Mouse (Mus musculus) macrophage (primary cell): Measurements from ENCODE around the gene Serpinb6c. TPM values are rescaled to one million over a fixed set of nuclear protein-coding genes. Genes with fewer than 3 reads are reported as not detected.
"Not testable (repeated sequence)": the region's sequence is repeated elsewhere in the genome, so short reads cannot be mapped to it uniquely, and the experiment has no call there.

Experiments used
- H3K27ac ChIP-seq: fragments of 350-480 bp; formaldehyde crosslinking; 2 replicates; pipeline ENCODE4 v1.9.0; 2021
- H3K36me3 ChIP-seq: fragments of 350-480 bp; formaldehyde crosslinking; 2 replicates; pipeline ENCODE4 v1.9.0; 2021; ENCODE audit errors: inconsistent target
- H3K4me3 ChIP-seq: fragments of 350-480 bp; formaldehyde crosslinking; 2 replicates; pipeline ENCODE4 v1.9.0; 2021; ENCODE audit errors: inconsistent target
- H3K79me2 ChIP-seq: fragments of 350-480 bp; formaldehyde crosslinking; 2 replicates; pipeline ENCODE4 v1.9.0; 2021; ENCODE audit errors: inconsistent target
- WGBS: methylation state at CpG from one replicate; pipeline ENCODE4 v1.1.7; 2026; ENCODE audit warnings: inconsistent platforms; ENCODE audit not compliant: missing documents; 5-methylcytosine and 5-hydroxymethylcytosine counted together
- polyA plus RNA-seq: library from polyadenylated mRNA; stranded (reverse); fragments of 250-400 nt; gene quantifications from 3 replicates; pipeline ENCODE4 v1.2.4, GENCODE M21; 2018; ENCODE audit warnings: inconsistent platforms
- total RNA-seq, 78 experiments: library from RNA; depleted of rRNA; stranded (reverse); fragments of 250-400 nt; gene quantifications; 1 replicate in 9 of 78; 2 replicates in 24 of 78; 3 replicates in 43 of 78; 4 replicates in 2 of 78; pipeline ENCODE4 v1.2.4; 2018; ENCODE audit warnings: inconsistent platforms in 56 of 78

Gene Serpinb6c
- total RNA-seq (2018; cell fraction: chromatin; rRNA removed) = not detected
- not detected for total RNA-seq (2018; cell fraction: cytosol; rRNA removed)
- not detected for total RNA-seq (2018; cell fraction: nucleus; rRNA removed)
- polyA plus RNA-seq = not detected in 3 replicates

GRCm38 (mm10) chr13:33905176-33905954, at the start of gene Serpinb6c:
Gene Serpinb6c (minus strand): TSS chr13:33905708.
- 90% methylated on average over 18 of the region's 18 CpGs for WGBS
- no peak within 1 kb of the TSS for H3K27ac ChIP-seq
- H3K4me3 ChIP-seq = no peak within 1 kb of the TSS
- no peaks in the 10 kb centered on the region for H3K36me3 ChIP-seq
- no peaks in the 10 kb centered on the region for H3K79me2 ChIP-seq

- Histone ChIP-seq H3K36me3 (no peaks in the 10 kb centered on the region), H3K27ac (peak overlapping the region; percentile 82), H3K79me2 (no peaks in the 10 kb centered on the region), H3K4me3 (no peak overlapping the region)
- WGBS = 96% methylated on average over 2 of the region's 2 CpGs
Measured at GRCm38 (mm10) chr13:33952947-33953346, 47.4 kb upstream of the Serpinb6c start.

GRCm38 (mm10) chr13:33952075-33952449, 46.6 kb upstream of the Serpinb6c start:
- no peaks in the 10 kb centered on the region for H3K79me2 ChIP-seq
- peak overlapping the region; percentile 82 for H3K27ac ChIP-seq
- 60% methylated on average over 1 of the region's 1 CpGs for WGBS
- H3K36me3 ChIP-seq = no peaks in the 10 kb centered on the region
- H3K4me3 ChIP-seq = no peak overlapping the region

- no peaks in the 10 kb centered on the region for H3K79me2 ChIP-seq
- H3K4me3 ChIP-seq = no peak overlapping the region
- H3K36me3 ChIP-seq = no peaks in the 10 kb centered on the region
- WGBS = 98% methylated on average over 4 of the region's 4 CpGs
- H3K27ac ChIP-seq = peak overlapping the region; percentile 82
Measured at GRCm38 (mm10) chr13:33951308-33952074, 46.0 kb upstream of the Serpinb6c start.

- Histone ChIP-seq H3K27ac (no peak overlapping the region), H3K4me3 (no peak overlapping the region), H3K79me2 (no peaks in the 10 kb centered on the region), H3K36me3 (no peaks in the 10 kb centered on the region)
- 48% methylated on average over 4 of the region's 4 CpGs for WGBS
Measured at GRCm38 (mm10) chr13:33942212-33942779, 36.8 kb upstream of the Serpinb6c start.

- Histone ChIP-seq H3K79me2 (peaks cover 5% of the 10 kb centered on the region; the same call in 1 of the 2 replicates), H3K27ac (no peak overlapping the region), H3K4me3 (no peak overlapping the region), H3K36me3 (no peaks in the 10 kb centered on the region)
- WGBS = 93% methylated on average over 5 of the region's 5 CpGs
Measured at GRCm38 (mm10) chr13:33941288-33941808, 35.8 kb upstream of the Serpinb6c start.

- H3K36me3 ChIP-seq, H3K27ac ChIP-seq, H3K4me3 ChIP-seq: not testable (repeated sequence)
- H3K79me2 ChIP-seq = peaks cover 41% of the 10 kb centered on the region
Measured at GRCm38 (mm10) chr13:33937587-33937986, 32.1 kb upstream of the Serpinb6c start.

GRCm38 (mm10) chr13:33937151-33937550, 31.6 kb upstream of the Serpinb6c start:
- Histone ChIP-seq H3K4me3 (no peak overlapping the region), H3K36me3 (no peaks in the 10 kb centered on the region), H3K27ac (no peak overlapping the region), H3K79me2 (peaks cover 46% of the 10 kb centered on the region)
- WGBS = 98% methylated on average over 5 of the region's 5 CpGs

- H3K27ac ChIP-seq = peak overlapping the region; percentile 89
- 4% methylated on average over 33 of the region's 44 CpGs for WGBS
- peaks cover 4% of the 10 kb centered on the region; the same call in 1 of the 2 replicates for H3K36me3 ChIP-seq
- H3K79me2 ChIP-seq = peaks cover 56% of the 10 kb centered on the region
- peak overlapping the region; percentile 68 for H3K4me3 ChIP-seq
Measured at GRCm38 (mm10) chr13:33935465-33936181, 30.1 kb upstream of the Serpinb6c start.

GRCm38 (mm10) chr13:33934743-33935142, 29.2 kb upstream of the Serpinb6c start:
- Histone ChIP-seq H3K4me3 (peak overlapping the region; percentile 68), H3K36me3 (peaks cover 11% of the 10 kb centered on the region; the same call in 1 of the 2 replicates), H3K27ac (peak overlapping the region; percentile 89), H3K79me2 (peaks cover 65% of the 10 kb centered on the region)
- WGBS = 94% methylated on average over 6 of the region's 6 CpGs

- Histone ChIP-seq H3K27ac (peak overlapping the region; percentile 89), H3K36me3 (peaks cover 33% of the 10 kb centered on the region), H3K79me2 (peaks cover 89% of the 10 kb centered on the region), H3K4me3 (no peak overlapping the region)
- WGBS = 98% methylated on average over 3 of the region's 3 CpGs
Measured at GRCm38 (mm10) chr13:33930912-33931311, 25.4 kb upstream of the Serpinb6c start.

GRCm38 (mm10) chr13:33930281-33930680, 24.8 kb upstream of the Serpinb6c start:
- peak overlapping the region; percentile 89 for H3K27ac ChIP-seq
- H3K79me2 ChIP-seq = peaks cover 84% of the 10 kb centered on the region
- WGBS = 87% methylated on average over 2 of the region's 2 CpGs
- H3K36me3 ChIP-seq = peaks cover 39% of the 10 kb centered on the region
- H3K4me3 ChIP-seq = no peak overlapping the region

- Histone ChIP-seq H3K4me3 (no peak overlapping the region), H3K27ac (no peak overlapping the region), H3K79me2 (peaks cover 6% of the 10 kb centered on the region), H3K36me3 (peaks cover 89% of the 10 kb centered on the region)
- WGBS = 96% methylated on average over 4 of the region's 5 CpGs
Measured at GRCm38 (mm10) chr13:33921699-33922098, 16.2 kb upstream of the Serpinb6c start.

GRCm38 (mm10) chr13:33921041-33921440, 15.5 kb upstream of the Serpinb6c start:
- Histone ChIP-seq H3K79me2 (no peaks in the 10 kb centered on the region; the same call in 1 of the 2 replicates), H3K27ac (no peak overlapping the region), H3K36me3 (peaks cover 96% of the 10 kb centered on the region), H3K4me3 (no peak overlapping the region)
- 97% methylated on average over 6 of the region's 6 CpGs for WGBS
